Mouse (Mus musculus) gastrocnemius, adult 18-20 months (tissue): Measurements from ENCODE around the gene Il4i1. TPM values are rescaled to one million over a fixed set of nuclear protein-coding genes. Genes with fewer than 3 reads are reported as not detected.
"Not testable (repeated sequence)": the region's sequence is repeated elsewhere in the genome, so short reads cannot be mapped to it uniquely, and the experiment has no call there.

Source experiments
- DNase-seq: peaks from one replicate; pipeline ENCODE4 v3.0.0; 2021; ENCODE audit warnings: low spot score
- total RNA-seq, 2 experiments: library from RNA; stranded (reverse); gene quantifications; 2 replicates each; pipeline ENCODE4 v1.2.3; 2021

Gene Il4i1
- total RNA-seq, 2 experiments from 2014 or later: 2.3 to 3.5 TPM

DNA sequence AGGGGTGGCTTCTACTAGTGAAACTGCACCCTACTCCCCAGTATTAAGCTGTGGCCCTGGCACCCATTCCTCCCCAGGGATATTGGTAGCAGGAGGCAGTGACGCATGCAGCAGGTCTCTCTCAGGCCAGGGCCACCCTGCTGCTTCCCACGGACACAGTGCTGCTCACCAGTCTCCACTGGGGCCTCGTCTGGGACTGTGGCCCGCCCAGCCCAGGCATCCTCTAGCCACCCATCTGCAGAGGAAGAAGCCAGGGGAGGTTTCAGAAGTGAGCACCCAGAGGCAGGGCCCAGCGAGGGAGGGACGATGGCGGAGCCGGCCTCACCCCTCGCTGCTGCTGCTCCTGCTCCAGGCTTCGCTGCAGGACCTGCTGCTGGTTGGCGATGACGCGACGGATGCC lies 47.0 kb downstream of the Il4i1 start:
- no peak for DNase-seq

- no peak for DNase-seq
These were observed 47.9 kb downstream of the Il4i1 start for GRCm38 (mm10) chr7:44863982-44864494.

GRCm38 (mm10) chr7:44864595-44865542 lies 48.7 kb downstream of the Il4i1 start:
- DNase-seq: no peak

- peak; percentile 76 for DNase-seq
These were observed 50.3 kb downstream of the Il4i1 start for GRCm38 (mm10) chr7:44866276-44867009.

DNA sequence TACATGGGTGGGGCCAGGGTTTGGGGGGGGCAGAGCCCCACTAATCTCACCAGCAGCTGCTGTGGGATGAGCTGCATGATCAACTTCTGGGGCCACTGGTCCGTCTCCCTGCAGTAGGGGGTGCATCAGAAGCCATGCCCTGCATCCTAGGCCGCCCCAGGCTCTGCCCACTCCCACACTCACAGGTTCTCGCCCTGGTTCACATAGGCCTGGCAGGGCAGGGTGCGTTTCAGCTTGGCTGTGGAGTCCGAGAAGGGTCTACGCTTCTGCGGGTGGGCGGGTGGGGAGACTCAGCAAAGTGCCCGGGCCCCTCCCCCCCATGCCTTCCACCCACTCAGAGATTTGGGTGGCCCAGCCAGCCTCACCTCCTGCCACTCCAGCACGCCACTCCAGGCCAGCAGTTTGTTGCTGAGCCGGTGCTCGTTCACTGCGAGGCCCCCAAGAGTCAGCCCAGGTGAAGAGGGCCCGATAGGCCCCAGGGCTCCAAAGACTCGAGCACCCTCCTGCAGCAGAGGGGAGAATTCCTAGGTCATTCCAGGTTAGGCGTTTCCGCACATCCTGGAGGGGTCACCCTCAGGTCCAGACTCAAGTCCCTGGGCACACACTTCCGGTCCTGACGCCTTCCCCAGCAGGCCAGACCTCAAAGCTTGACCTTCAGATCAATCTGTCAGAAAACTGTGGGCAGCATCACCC lies 51.0 kb downstream of the Il4i1 start:
- no peak for DNase-seq

DNA sequence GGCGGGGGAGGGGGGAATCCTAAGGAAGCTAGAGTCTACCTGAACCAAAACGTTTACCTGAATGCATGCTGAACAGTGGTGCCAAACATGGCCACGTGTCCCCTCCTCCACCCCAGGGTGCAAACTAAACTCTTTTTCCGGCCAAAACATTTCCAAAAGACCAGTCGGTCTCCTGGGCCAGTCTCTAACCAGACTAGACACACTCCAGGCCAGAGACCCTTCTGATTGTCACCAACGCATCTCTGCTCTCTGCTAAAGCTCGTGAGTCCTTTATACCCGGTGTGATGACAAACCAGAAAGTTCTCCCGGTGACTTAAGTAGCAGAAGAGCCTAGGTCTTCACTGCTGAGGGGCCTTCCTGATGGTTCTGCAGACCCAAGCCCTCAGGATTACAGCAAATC lies 51.6 kb downstream of the Il4i1 start:
- no peak for DNase-seq

- DNase-seq: no peak
These were observed 52.3 kb downstream of the Il4i1 start for GRCm38 (mm10) chr7:44868465-44868864.

DNA sequence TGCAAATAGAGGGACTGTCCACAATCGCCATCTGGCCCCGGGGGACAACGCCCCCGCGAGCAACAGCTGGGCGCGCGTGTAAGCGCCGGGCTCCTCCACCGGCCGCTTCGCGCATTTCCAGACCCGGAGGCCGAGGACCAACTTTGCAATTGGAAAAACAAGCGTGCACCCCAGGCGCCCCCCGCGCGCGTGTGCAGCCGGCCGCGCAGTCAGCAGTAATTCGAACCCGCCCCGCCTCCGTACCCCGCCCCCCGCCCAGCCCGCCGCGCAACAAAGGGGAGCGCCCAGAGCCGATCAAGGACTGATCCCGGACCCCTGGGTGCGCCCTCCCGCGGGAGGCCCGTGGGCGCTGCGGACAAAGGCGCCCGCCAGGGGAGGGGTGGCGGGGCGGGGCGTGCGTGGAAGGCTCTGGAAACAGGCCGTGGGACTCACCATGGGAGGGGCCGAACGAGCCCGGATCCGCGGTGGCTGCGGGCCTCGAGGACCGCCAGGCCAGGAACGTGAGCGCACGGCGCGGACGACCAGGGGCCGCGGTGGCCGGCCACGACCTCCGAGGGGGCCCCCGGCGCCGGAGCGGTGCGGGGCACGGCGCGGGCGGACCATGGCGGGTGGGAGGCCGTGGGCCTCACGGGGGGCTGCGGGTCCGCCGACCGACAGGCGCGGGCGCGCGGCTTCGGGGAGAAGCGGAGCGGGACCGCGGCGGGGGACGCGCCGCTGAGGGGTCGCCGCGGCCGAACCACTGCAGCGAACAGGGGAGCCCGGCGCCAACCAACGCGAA lies 52.9 kb downstream of the Il4i1 start:
- DNase-seq: peak; percentile 71

- DNase-seq: peak; percentile 93
These were observed 53.7 kb downstream of the Il4i1 start, which contains the start of gene Ptov1 for GRCm38 (mm10) chr7:44869697-44870528. Gene Ptov1, minus strand, starts transcription at chr7:44869788.

DNA sequence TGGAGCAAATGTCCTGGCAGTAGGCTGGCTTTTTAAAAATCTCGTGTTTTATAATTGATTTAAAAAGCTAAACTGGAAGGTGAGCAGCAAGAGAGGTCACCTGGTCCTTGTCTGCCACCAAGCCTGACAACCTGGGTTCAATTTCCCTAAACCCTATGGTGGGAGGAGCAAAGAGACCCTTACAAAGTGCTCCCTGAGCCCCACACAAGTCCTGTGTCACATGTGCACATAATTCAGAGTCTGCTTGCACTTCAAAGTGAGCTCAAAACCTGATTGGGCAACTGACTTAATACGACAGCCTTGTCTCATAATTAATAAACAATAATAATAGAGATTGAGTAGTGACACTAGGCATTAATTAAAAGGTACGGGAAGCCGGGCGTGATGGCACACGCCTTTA lies 54.4 kb downstream of the Il4i1 start:
- DNase-seq: no peak

DNA sequence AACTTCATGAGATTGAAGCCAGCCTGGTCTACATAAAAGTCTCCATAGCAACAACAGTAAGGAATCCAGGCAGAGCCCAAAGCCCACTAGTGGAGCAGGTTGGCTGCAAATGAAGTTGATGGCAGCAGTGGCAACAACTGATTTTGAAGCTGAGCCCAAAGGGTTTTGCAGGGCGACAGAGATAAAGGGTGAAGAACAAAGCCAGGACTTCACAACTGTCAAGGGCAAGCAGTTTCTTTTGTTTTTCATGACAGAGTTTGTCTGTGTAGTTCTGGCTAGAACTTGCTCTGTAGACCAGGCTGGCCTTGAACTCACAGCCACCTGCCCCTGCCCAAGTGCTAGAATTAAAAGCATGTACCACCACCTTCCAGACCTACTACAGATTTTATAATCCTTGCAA lies 55.0 kb downstream of the Il4i1 start:
- DNase-seq: no peak

- DNase-seq: not testable (repeated sequence)
These were observed 55.6 kb downstream of the Il4i1 start for GRCm38 (mm10) chr7:44871774-44872173.

DNA sequence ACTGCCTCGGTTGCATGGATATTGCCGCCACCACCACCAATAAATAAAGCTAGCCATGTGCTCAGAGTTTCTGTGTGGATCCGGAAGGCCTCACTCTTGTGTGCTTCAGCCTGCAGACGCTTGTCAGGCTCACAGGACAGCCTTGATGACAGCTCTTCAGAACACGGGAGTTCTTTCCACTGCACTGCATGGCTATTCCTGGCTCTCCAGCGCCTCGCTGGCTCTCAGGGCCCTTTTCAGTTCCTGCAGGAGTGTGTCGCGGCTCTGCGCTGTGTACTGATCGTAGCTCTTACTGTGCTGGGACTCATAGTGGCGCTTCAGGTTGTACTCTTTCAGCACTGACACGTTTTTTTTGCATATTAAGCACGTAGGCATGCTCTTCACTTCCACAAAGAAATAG lies 61.6 kb downstream of the Il4i1 start:
- DNase-seq: no peak

GRCm38 (mm10) chr7:44883036-44883435 lies 66.8 kb downstream of the Il4i1 start:
- DNase-seq: no peak

DNA sequence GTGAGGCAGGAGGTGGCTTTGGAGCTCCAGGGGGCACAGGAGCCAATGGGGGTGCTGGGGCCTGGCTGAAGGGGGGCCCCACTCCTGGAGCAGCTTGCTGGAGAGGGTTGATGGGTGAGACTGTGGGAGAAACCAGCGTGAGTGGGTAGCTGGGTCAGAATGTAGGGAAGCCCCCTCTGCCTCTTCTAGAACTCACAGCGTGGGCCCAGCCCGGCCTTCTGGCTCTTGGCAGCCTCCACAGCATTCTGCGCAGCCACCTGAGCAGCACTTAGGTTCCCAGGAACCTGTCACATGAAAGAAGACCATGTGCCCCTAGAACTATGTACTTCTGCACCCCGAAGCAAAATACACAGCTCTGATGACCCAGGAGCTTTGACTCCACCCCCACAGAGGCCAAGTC lies 68.5 kb downstream of the Il4i1 start:
- no peak for DNase-seq

DNA sequence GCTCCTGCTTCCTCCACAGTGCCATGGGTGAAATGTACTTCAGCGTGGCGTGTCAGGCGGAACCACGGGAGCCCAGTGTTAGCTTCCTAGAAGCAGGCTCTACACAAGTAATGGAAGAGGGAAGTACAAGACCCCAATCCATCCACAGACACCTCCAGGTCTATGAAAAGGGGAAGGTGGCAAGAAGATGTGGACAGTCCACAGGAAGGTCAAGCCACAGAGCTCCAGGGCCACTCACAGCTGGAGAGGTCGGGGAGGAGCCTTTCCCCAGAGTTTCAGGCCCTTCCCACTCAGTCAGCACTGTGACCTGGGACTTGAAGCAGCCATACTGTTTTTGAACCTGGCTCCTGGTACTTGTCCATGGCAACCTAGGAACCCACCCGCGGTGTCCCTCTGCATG lies 70.8 kb downstream of the Il4i1 start:
- no peak for DNase-seq

GRCm38 (mm10) chr7:44888256-44889105 lies 72.3 kb downstream of the Il4i1 start:
- peak; percentile 52 for DNase-seq

- DNase-seq: no peak
These were observed 74.0 kb downstream of the Il4i1 start for GRCm38 (mm10) chr7:44890180-44890579.
